Mouse (Mus musculus): ENCODE results near the gene Mprip. TPM values are rescaled to one million over a fixed set of nuclear protein-coding genes. Genes with fewer than 3 reads are reported as not detected.

Gene Mprip
- polyA plus RNA-seq, 1 experiment from 2014 or later = 14.2 TPM

DNA sequence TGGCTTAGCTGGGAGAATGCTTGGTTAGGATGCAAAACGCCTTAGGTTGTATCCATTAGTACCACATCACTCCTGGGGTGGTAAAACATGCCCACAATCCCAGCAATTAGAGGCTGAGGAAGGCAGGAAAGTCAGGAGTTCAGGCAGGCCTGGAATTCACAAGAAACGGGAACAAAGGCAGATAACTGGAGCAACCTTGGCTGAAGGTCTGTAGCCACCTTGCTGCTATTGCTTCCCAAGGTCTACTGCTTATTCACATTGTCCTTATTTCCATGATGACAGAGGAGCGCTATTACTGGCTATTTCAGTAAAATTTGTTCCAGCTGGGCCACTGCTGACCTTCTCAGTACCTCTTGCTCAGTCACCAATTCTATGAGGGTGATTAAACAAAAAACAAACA, 152.2 kb downstream of the Mprip start:
- 72% methylated on average over 3 of the region's 3 CpGs for WGBS (ENCODE audit: insufficient replicate concordance)
- H3K4me1 ChIP-seq (ENCODE audit: insufficient read depth) = peaks cover 21% of the 10 kb centered on the region
- DNase-seq (no peak), ATAC-seq (no peak)
- H3K9ac ChIP-seq (replicated peaks) = no peak overlapping the region
- TF ChIP-seq CTCF (IDR thresholded peaks at IDR 0.05; ENCODE audit: low read depth) (no peak), EP300 (IDR thresholded peaks at IDR 0.05; ENCODE audit: low read depth) (no peak)
- H3K4me2 ChIP-seq (ENCODE audit: low read depth, low read length) = no peak overlapping the region
- no peaks in the 10 kb centered on the region for H3K27me3 ChIP-seq (ENCODE audit: insufficient read depth, low read length)
- no peak overlapping the region for H3K27ac ChIP-seq (ENCODE audit: low read depth)
- H3K9me3 ChIP-seq (ENCODE audit: low read length) = no peaks in the 10 kb centered on the region
- no peak overlapping the region for H3K4me3 ChIP-seq (ENCODE audit: low read depth, low read length)
- H3K36me3 ChIP-seq (replicated peaks; ENCODE audit: insufficient read depth, low read length) = peaks cover 14% of the 10 kb centered on the region

DNA sequence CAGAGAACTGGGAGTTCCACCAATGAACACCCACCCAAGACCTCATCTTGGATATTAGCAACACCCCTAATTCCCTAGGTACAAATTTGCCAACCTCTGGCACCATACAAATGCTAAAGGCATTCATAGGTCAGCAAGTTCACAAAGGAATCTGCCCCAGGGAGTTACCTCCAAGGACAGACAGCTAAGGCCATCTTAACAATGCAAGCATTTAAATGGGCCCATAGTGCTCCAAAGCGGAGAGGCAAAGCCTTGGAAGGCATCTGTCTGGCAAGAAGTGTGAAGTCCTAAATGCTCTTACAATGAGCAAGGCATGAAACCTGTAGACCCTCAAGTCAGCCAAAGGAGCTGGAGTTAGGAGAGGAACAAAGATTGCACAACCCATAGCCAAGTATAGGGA, 153.2 kb downstream of the Mprip start:
- Histone ChIP-seq H3K36me3 (replicated peaks; ENCODE audit: insufficient read depth, low read length) (peaks cover 24% of the 10 kb centered on the region), H3K4me3 (ENCODE audit: low read depth, low read length) (no peak overlapping the region), H3K9me3 (ENCODE audit: low read length) (no peaks in the 10 kb centered on the region), H3K27me3 (ENCODE audit: insufficient read depth, low read length) (no peaks in the 10 kb centered on the region), H3K27ac (ENCODE audit: low read depth) (peak overlapping the region; percentile 71), H3K4me1 (ENCODE audit: insufficient read depth) (peaks cover 15% of the 10 kb centered on the region), H3K9ac (replicated peaks) (no peak overlapping the region), H3K4me2 (ENCODE audit: low read depth, low read length) (no peak overlapping the region)
- TF ChIP-seq CTCF (IDR thresholded peaks at IDR 0.05; ENCODE audit: low read depth) (no peak), EP300 (IDR thresholded peaks at IDR 0.05; ENCODE audit: low read depth) (no peak)
- DNase-seq (no peak), ATAC-seq (no peak)
- 92% methylated on average over 1 of the region's 1 CpGs for WGBS (ENCODE audit: insufficient replicate concordance)

DNA sequence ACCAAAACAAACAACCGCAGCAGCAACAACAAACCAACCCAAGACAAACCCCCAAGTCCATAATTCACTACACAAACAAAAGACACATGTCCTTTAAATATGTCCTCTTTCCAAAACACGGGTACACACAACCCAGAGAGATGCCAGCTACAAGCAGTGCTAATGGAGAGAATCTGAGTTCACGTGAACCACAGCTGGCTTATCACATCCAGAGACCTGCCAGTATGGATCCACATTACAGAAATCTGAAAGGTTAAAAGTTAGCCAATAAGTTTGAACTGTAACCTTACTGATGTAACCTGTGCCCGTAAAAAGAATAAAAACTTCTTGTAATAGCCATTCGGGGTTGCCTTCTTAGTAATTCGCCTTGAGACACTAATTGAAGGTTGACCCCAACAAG, 153.8 kb downstream of the Mprip start:
- Histone ChIP-seq H3K9me3 (ENCODE audit: low read length) (no peaks in the 10 kb centered on the region), H3K27me3 (ENCODE audit: insufficient read depth, low read length) (no peaks in the 10 kb centered on the region), H3K4me1 (ENCODE audit: insufficient read depth) (peaks cover 15% of the 10 kb centered on the region), H3K27ac (ENCODE audit: low read depth) (peak overlapping the region; percentile 71), H3K9ac (replicated peaks) (no peak overlapping the region), H3K4me2 (ENCODE audit: low read depth, low read length) (no peak overlapping the region), H3K4me3 (ENCODE audit: low read depth, low read length) (no peak overlapping the region), H3K36me3 (replicated peaks; ENCODE audit: insufficient read depth, low read length) (peaks cover 31% of the 10 kb centered on the region)
- ATAC-seq (peak; percentile 53), DNase-seq (no peak)
- 71% methylated on average over 6 of the region's 6 CpGs for WGBS (ENCODE audit: insufficient replicate concordance)
- TF ChIP-seq EP300 (IDR thresholded peaks at IDR 0.05; ENCODE audit: low read depth) (no peak), CTCF (IDR thresholded peaks at IDR 0.05; ENCODE audit: low read depth) (no peak)

DNA sequence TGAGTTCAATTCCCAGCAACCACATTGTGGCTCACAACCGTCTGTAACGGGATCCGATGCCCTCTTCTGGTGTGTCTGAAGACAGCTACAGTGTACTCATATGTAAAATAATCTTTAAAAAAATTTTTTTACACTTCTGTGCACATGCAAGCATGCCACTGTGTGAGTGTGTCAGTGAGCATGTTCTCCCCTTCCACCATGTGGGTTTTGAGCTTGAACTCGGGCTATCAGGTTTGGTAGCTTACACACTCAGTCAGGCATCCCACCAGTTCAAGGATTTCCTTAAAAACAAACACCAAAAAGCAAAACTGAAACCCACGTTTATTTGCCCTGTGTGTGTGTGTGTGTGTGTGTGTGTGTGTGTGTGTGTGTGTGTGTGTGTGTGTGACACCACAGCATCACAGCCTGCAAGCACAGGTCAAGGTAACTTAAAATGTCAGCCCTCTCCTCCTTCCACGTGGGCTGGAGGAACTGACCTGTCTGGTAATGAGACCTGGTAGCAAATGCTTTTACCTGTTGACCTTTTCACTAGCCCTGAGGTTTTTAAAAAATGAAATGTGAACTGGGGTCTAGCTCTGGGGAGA, 154.5 kb downstream of the Mprip start:
- 74% methylated on average over 6 of the region's 6 CpGs for WGBS (ENCODE audit: insufficient replicate concordance)

DNA sequence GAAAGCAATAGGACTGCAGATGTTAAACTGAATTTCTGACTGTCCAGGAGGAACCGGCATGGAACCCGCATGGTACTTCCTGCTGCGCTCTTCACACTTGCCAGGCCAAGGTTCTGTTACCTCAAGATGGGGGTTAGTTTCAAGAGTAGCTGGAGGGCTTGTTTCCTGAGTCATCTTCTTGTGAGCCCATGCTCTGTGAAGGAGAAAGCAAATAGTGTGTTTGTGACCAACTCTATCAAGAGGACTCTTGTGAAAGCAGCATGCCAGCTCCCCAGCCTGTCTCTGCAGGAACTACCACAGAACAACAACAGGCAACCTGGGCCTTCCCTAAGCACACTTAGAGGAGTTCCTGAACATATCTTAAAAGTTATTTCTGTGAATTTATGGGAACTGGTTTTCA, 156.8 kb downstream of the Mprip start:
- no peak overlapping the region for H3K9ac ChIP-seq (replicated peaks)
- 98% methylated on average over 3 of the region's 3 CpGs for WGBS (ENCODE audit: insufficient replicate concordance)
- H3K4me3 ChIP-seq (ENCODE audit: low read depth, low read length) = no peak overlapping the region
- no peaks in the 10 kb centered on the region for H3K27me3 ChIP-seq (ENCODE audit: insufficient read depth, low read length)
- H3K27ac ChIP-seq (ENCODE audit: low read depth) = no peak overlapping the region
- H3K4me1 ChIP-seq (ENCODE audit: insufficient read depth) = peaks cover 9% of the 10 kb centered on the region
- DNase-seq (no peak), ATAC-seq (no peak)
- no peaks in the 10 kb centered on the region for H3K9me3 ChIP-seq (ENCODE audit: low read length)
- H3K4me2 ChIP-seq (ENCODE audit: low read depth, low read length) = no peak overlapping the region
- H3K36me3 ChIP-seq (replicated peaks; ENCODE audit: insufficient read depth, low read length) = peaks cover 55% of the 10 kb centered on the region
- TF ChIP-seq CTCF (IDR thresholded peaks at IDR 0.05; ENCODE audit: low read depth) (no peak), EP300 (IDR thresholded peaks at IDR 0.05; ENCODE audit: low read depth) (no peak)

More for the DNA sequence above, 154.5 kb downstream of the Mprip start:
- Histone ChIP-seq H3K4me1 (ENCODE audit: insufficient read depth) (peaks cover 15% of the 10 kb centered on the region), H3K36me3 (replicated peaks; ENCODE audit: insufficient read depth, low read length) (peaks cover 37% of the 10 kb centered on the region), H3K27me3 (ENCODE audit: insufficient read depth, low read length) (no peaks in the 10 kb centered on the region), H3K4me3 (ENCODE audit: low read depth, low read length) (no peak overlapping the region), H3K9ac (replicated peaks) (no peak overlapping the region), H3K27ac (ENCODE audit: low read depth) (no peak overlapping the region), H3K9me3 (ENCODE audit: low read length) (no peaks in the 10 kb centered on the region), H3K4me2 (ENCODE audit: low read depth, low read length) (no peak overlapping the region)
- DNase-seq (no peak), ATAC-seq (peak; percentile 16; the same call in 1 of the 2 replicates)
- TF ChIP-seq EP300 (IDR thresholded peaks at IDR 0.05; ENCODE audit: low read depth) = no peak
- no peak for TF ChIP-seq CTCF (IDR thresholded peaks at IDR 0.05; ENCODE audit: low read depth)

DNA sequence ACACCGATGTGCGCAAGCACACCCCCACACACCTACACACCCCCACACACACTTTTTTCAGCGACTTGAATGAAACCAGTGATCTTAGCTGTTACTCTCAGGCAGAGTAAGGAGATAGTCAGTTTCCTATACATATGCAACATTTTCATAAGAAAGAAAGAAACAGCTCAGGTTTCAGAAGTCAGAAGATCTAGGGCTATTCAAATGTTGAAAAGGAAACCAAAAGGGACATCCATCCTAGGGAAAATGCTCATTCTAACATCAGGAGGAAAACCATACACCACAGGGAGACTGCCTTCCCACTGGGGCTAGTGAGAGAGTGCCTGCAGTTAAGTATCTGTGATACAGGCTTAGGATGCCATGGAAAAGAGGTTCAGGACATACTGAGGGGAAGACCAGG, 160.5 kb downstream of the Mprip start:
- TF ChIP-seq CTCF (IDR thresholded peaks at IDR 0.05; ENCODE audit: low read depth) (no peak), EP300 (IDR thresholded peaks at IDR 0.05; ENCODE audit: low read depth) (no peak)
- H3K27ac ChIP-seq (ENCODE audit: low read depth) = no peak overlapping the region
- no peak overlapping the region for H3K4me2 ChIP-seq (ENCODE audit: low read depth, low read length)
- WGBS (ENCODE audit: insufficient replicate concordance) = 88% methylated on average over 3 of the region's 3 CpGs
- peaks cover 87% of the 10 kb centered on the region for H3K36me3 ChIP-seq (replicated peaks; ENCODE audit: insufficient read depth, low read length)
- ATAC-seq (no peak), DNase-seq (no peak)
- no peaks in the 10 kb centered on the region for H3K9me3 ChIP-seq (ENCODE audit: low read length)
- H3K4me1 ChIP-seq (ENCODE audit: insufficient read depth) = no peaks in the 10 kb centered on the region
- H3K9ac ChIP-seq (replicated peaks) = no peak overlapping the region
- no peaks in the 10 kb centered on the region for H3K27me3 ChIP-seq (ENCODE audit: insufficient read depth, low read length)
- H3K4me3 ChIP-seq (ENCODE audit: low read depth, low read length) = no peak overlapping the region

Other genes starting within 250 kb of the Mprip start
- 3.2 and 3.6 TPM in 2 replicates for gene Jmjd4, start 211.3 kb upstream of the Mprip start, polyA plus RNA-seq (2015; fragmentation: Nextera tagmentation; extraction: Ambion mirVana)
- gene Snap47, start 210.1 kb upstream of the Mprip start, polyA plus RNA-seq (2015; fragmentation: Nextera tagmentation; extraction: Ambion mirVana) = 32.4 and 33.5 TPM in 2 replicates
- gene Zfp867, start 188.8 kb upstream of the Mprip start, polyA plus RNA-seq (2015; fragmentation: Nextera tagmentation; extraction: Ambion mirVana) = 1.4 and 1.5 TPM in 2 replicates
- gene Zkscan17, start 134.6 kb upstream of the Mprip start, polyA plus RNA-seq (2015; fragmentation: Nextera tagmentation; extraction: Ambion mirVana) = 5.2 and 5.4 TPM in 2 replicates
- 0.80 and 0.91 TPM in 2 replicates for gene Nlrp3, start 119.7 kb upstream of the Mprip start, polyA plus RNA-seq (2015; fragmentation: Nextera tagmentation; extraction: Ambion mirVana)
- not detected in 2 replicates for gene Olfr222, start 85.1 kb upstream of the Mprip start, polyA plus RNA-seq (2015; fragmentation: Nextera tagmentation; extraction: Ambion mirVana)
- gene Olfr223, start 68.0 kb upstream of the Mprip start, polyA plus RNA-seq (2015; fragmentation: Nextera tagmentation; extraction: Ambion mirVana) = not detected in 2 replicates
- gene Pld6, start 126.3 kb downstream of the Mprip start, polyA plus RNA-seq (2015; fragmentation: Nextera tagmentation; extraction: Ambion mirVana) = 1.7 and 2.0 TPM in 2 replicates
- 11.3 and 13.9 TPM in 2 replicates for gene Flcn, start 148.7 kb downstream of the Mprip start, polyA plus RNA-seq (2015; fragmentation: Nextera tagmentation; extraction: Ambion mirVana)
- gene Nt5m, start 178.1 kb downstream of the Mprip start, polyA plus RNA-seq (2015; fragmentation: Nextera tagmentation; extraction: Ambion mirVana) = 16.0 and 16.4 TPM in 2 replicates
- gene Cops3, start 178.5 kb downstream of the Mprip start, polyA plus RNA-seq (2015; fragmentation: Nextera tagmentation; extraction: Ambion mirVana) = 58.0 and 60.5 TPM in 2 replicates